Mouse (Mus musculus) stomach, embryonic 14.5 days (tissue): Measurements from ENCODE around the gene Slco2a1. TPM values are rescaled to one million over a fixed set of nuclear protein-coding genes. Genes with fewer than 3 reads are reported as not detected.

ENCODE experiments used
- ATAC-seq: fragments of 200-750 bp; cut with Nextera tagmentation; 2 replicates; pipeline ENCODE4 v1.8.0; 2017; ENCODE audit warnings: low read depth, moderate TSS enrichment; ENCODE audit not compliant: insufficient number of reproducible peaks, insufficient read depth, low FRiP score
- H3K27ac ChIP-seq: fragments of 300-500 bp; sonication (generic); 2 replicates; pipeline ENCODE4 v1.5.1; 2014; ENCODE audit warnings: mild to moderate bottlenecking, low read length, moderate library complexity, mixed read lengths
- H3K27me3 ChIP-seq: fragments of 300-500 bp; sonication (generic); 2 replicates; pipeline ENCODE4 v1.6.1; 2014; ENCODE audit warnings: low read length, control low read depth, mixed read lengths; ENCODE audit not compliant: control insufficient read depth, insufficient read depth
- H3K36me3 ChIP-seq: fragments of 300-500 bp; sonication (generic); 2 replicates; pipeline ENCODE4 v1.6.1; 2014; ENCODE audit warnings: mild to moderate bottlenecking, control low read depth, low read length, moderate library complexity, mixed read lengths; ENCODE audit not compliant: control insufficient read depth, insufficient read depth
- H3K4me1 ChIP-seq: fragments of 300-500 bp; sonication (generic); 2 replicates; pipeline ENCODE4 v1.6.1; 2014; ENCODE audit warnings: low read length, control low read depth, mixed read lengths; ENCODE audit not compliant: control insufficient read depth, insufficient read depth
- H3K4me2 ChIP-seq: fragments of 300-500 bp; sonication (generic); replicated peaks from 2 replicates; pipeline ENCODE4 v1.6.1; 2014; ENCODE audit warnings: low read depth, low read length, control low read depth
- H3K4me3 ChIP-seq: fragments of 300-500 bp; sonication (generic); 2 replicates; pipeline ENCODE4 v1.5.1; 2014; ENCODE audit warnings: low read depth, low read length, control low read depth
- H3K9ac ChIP-seq: fragments of 300-500 bp; sonication (generic); replicated peaks from 2 replicates; pipeline ENCODE4 v1.6.1; 2014; ENCODE audit warnings: low read depth, mild to moderate bottlenecking, control low read depth, low read length, moderate library complexity, mixed read lengths
- H3K9me3 ChIP-seq: fragments of 300-500 bp; sonication (generic); 2 replicates; pipeline ENCODE4 v1.6.1; 2016; ENCODE audit warnings: low read depth, low read length, control low read depth; ENCODE audit not compliant: control insufficient read depth
- WGBS: fragments of 180-500 bp; shearing (Covaris S2); extraction: QIAGEN DNeasy Blood & Tissue Kit; methylation state at CpG from one replicate; pipeline ENCODE4 v1.1.7; 2014; 5-methylcytosine and 5-hydroxymethylcytosine counted together
- polyA plus RNA-seq: library from polyadenylated mRNA; unstranded; fragments of >200 nt; fragmentation: Nextera tagmentation; extraction: Ambion mirVana; gene quantifications from 2 replicates; pipeline ENCODE4 v1.2.1, GENCODE M21; 2014

Gene Slco2a1
- polyA plus RNA-seq, 1 experiment from 2014 or later, result 9.1 TPM

DNA sequence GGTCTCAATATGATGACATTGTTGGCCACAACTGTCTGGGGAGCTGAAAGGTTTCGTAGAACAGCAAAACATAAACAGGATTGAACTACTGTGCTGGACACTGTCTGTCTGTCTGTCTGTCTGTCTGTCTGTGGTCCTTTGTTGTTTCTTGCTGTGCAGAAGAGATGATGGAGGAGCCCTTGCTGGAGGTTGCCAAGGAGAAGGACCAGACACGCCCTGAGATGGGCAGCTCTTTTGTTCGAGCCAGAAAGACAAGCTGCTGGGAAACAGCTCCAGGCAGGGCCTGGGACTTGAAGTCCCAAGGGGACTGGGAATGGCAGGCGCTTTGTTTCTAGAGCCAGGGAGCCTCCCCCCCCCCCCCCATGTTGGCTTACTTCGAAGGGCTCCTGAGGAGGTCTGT lies 129.0 kb downstream of the Slco2a1 start:
- Histone ChIP-seq H3K4me2 (no peak overlapping the region), H3K9me3 (no peaks in the 10 kb centered on the region), H3K27ac (no peak overlapping the region), H3K4me1 (0 out of 2 replicates have a peak, but pooled peaks cover 5% of the 10 kb centered on the region), H3K4me3 (no peak overlapping the region), H3K9ac (no peak overlapping the region), H3K36me3 (no peaks in the 10 kb centered on the region), H3K27me3 (peaks cover 14% of the 10 kb centered on the region)
- ATAC-seq, result no peak
- WGBS, result 75% methylated on average over 5 of the region's 5 CpGs

DNA sequence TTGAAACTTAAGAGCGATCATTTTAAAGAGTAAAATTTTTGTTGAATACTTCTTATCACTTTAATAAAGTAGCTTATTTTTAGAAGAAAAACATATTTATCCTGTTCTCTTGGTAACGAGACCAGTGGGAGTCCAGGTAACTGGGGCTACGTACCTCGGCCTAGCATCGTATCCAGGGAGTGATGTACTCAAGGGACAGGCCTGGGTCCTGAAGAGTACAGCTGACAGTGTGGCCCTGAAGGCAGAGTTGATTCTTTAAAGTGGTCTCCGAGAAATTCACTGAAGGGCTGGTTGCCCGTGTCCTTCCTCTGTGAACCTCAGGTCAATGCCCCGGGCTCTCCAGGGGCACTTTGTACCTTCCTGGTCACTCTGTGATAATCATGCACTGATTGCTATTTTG lies 129.4 kb downstream of the Slco2a1 start:
- H3K9me3 ChIP-seq, result no peaks in the 10 kb centered on the region
- H3K36me3 ChIP-seq, result no peaks in the 10 kb centered on the region
- H3K4me2 ChIP-seq, result no peak overlapping the region
- H3K27ac ChIP-seq, result no peak overlapping the region
- H3K4me1 ChIP-seq, result 0 out of 2 replicates have a peak, but pooled peaks cover under 1% of the 10 kb centered on the region
- no peak overlapping the region for H3K9ac ChIP-seq
- 90% methylated on average over 8 of the region's 8 CpGs for whole genome bisulfite sequencing
- H3K4me3 ChIP-seq, result no peak overlapping the region
- no peak for ATAC-seq
- H3K27me3 ChIP-seq, result peaks cover 9% of the 10 kb centered on the region

DNA sequence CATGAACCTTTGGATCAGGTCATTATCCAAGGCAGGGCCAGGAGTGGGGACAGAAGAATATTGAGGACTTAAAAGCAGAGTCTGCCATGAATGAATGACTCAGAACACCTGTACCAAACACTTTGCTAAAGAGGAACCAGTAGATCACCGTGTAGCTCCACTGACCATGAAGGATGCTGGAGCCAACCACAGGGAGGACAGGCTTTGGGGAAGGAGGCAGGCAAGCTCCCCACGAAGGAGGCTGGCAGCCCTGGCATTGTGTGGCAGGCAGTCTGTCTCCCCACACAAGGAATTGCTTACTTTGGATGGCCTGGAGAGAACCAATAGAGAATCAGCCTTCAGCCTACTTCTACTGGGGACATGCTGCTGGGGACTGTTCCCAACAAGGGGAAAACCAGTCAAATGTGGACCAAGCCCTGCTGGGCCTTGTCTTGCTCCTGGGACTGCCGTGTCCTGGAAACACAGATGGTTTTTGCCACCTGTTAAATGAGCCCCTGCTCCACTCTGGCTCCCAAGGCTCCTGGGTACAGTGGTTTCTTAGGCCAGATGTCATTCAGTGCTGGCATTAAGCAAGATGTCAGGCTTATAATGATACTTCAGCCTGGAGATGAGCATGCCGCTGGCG lies 130.3 kb downstream of the Slco2a1 start:
- Histone ChIP-seq H3K9me3 (no peaks in the 10 kb centered on the region), H3K4me2 (no peak overlapping the region), H3K27me3 (peaks cover 6% of the 10 kb centered on the region; the same call in 1 of the 2 replicates), H3K4me3 (no peak overlapping the region), H3K27ac (no peak overlapping the region), H3K9ac (no peak overlapping the region), H3K36me3 (no peaks in the 10 kb centered on the region), H3K4me1 (no peaks in the 10 kb centered on the region)
- 81% methylated on average over 5 of the region's 5 CpGs for WGBS
- ATAC-seq, result no peak

DNA sequence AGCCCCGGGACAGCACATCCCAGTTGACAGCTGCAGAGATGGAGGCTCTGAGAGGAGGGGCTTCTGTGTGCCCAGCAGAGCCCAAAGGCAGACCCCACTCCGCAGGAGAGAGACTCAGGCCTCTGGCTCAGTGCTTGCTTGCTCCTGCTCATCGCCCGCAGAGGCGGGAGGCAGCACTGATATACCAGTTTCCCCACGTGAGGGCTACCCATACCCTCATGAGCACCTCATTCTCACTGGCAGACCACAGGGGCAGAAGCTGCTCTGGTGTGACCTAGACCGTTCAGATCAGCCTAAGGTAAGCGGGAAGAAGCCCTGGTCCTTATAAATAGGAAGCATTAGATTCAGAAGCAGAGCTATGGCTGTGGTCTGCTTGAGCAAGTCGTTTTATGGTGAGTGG lies 131.3 kb downstream of the Slco2a1 start:
- no peak overlapping the region for H3K27ac ChIP-seq
- H3K4me3 ChIP-seq, result no peak overlapping the region
- H3K9me3 ChIP-seq, result no peaks in the 10 kb centered on the region
- ATAC-seq, result no peak
- WGBS, result 81% methylated on average over 9 of the region's 9 CpGs
- H3K9ac ChIP-seq, result no peak overlapping the region
- H3K27me3 ChIP-seq, result peaks cover 1% of the 10 kb centered on the region; the same call in 1 of the 2 replicates
- no peaks in the 10 kb centered on the region for H3K36me3 ChIP-seq
- H3K4me2 ChIP-seq, result no peak overlapping the region
- H3K4me1 ChIP-seq, result no peaks in the 10 kb centered on the region

DNA sequence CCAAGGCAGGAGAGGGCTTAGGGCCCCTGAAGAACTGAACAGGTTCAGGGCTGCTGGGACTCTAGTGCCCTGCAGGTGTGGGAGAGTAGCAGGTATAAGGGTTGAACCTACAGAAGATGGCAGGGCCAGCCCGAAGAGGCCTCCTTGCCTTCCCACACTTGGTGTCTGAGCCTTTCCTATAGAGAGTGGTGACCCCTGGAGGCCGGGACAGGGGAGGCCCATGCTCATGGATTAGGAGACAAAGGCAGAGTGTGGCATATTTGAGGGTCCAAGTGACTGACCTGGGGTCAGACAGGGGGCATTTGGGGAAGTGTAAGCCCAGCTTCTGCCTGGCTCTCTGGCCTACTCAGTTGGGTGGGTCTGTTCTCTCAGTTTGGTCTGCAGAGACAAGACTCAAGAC lies 131.7 kb downstream of the Slco2a1 start:
- no peak for ATAC-seq
- WGBS, result 48% methylated on average over 2 of the region's 2 CpGs

DNA sequence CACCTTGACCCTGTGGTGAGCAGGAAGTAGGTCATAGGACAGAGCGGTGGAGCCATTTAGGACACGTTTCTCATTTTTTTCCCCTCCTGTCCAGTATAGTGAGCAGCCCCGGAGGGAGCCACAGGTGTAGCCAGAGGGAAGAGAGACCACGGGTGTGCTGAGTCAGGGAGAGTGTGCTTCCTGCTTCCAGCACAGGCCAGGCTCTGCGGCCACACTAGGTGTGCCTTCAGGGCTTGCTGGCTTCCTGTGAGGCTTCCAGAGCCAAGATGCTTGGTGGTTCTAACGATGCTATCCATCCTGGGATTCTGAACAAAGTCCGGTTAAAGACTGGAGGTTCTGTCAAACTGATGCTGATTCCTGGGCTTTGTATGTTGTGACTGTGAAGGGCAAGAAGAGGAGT lies 133.0 kb downstream of the Slco2a1 start:
- no peak overlapping the region for H3K4me2 ChIP-seq
- no peak overlapping the region for H3K4me3 ChIP-seq
- no peaks in the 10 kb centered on the region for H3K36me3 ChIP-seq
- H3K9me3 ChIP-seq, result no peaks in the 10 kb centered on the region
- no peak overlapping the region for H3K27ac ChIP-seq
- no peak overlapping the region for H3K9ac ChIP-seq
- 86% methylated on average over 7 of the region's 7 CpGs for WGBS
- no peaks in the 10 kb centered on the region for H3K27me3 ChIP-seq
- no peak for ATAC-seq
- no peaks in the 10 kb centered on the region for H3K4me1 ChIP-seq

More for the DNA sequence above, 131.7 kb downstream of the Slco2a1 start:
- no peaks in the 10 kb centered on the region for H3K4me1 ChIP-seq
- H3K9me3 ChIP-seq, result no peaks in the 10 kb centered on the region
- no peaks in the 10 kb centered on the region for H3K27me3 ChIP-seq
- no peak overlapping the region for H3K4me2 ChIP-seq
- no peaks in the 10 kb centered on the region for H3K36me3 ChIP-seq
- no peak overlapping the region for H3K27ac ChIP-seq
- no peak overlapping the region for H3K9ac ChIP-seq
- H3K4me3 ChIP-seq, result no peak overlapping the region

DNA sequence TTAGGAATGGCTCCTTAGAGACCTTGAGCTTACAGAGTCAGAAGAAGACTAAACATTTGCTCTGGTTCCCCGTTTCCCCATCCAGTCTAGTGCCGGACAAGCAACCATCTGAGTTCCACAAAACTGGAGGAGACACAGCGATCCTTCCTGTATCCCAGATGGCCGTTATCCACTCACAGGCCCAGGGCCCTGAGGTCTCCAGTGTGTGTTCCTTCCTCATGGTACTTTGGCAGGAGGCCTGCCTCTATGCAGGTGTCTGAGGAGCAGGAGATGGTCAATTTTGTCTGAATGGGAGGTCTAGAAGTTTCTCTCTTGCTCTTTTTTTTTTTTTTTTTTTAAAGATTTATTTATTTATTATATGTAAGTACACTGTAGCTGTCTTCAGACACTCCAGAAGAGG lies 136.2 kb downstream of the Slco2a1 start:
- WGBS, result 94% methylated on average over 4 of the region's 4 CpGs
- no peaks in the 10 kb centered on the region for H3K36me3 ChIP-seq
- no peak overlapping the region for H3K4me3 ChIP-seq
- H3K27me3 ChIP-seq, result no peaks in the 10 kb centered on the region
- H3K4me1 ChIP-seq, result no peaks in the 10 kb centered on the region
- H3K27ac ChIP-seq, result no peak overlapping the region
- no peaks in the 10 kb centered on the region for H3K9me3 ChIP-seq
- H3K9ac ChIP-seq, result no peak overlapping the region
- H3K4me2 ChIP-seq, result no peak overlapping the region
- no peak for ATAC-seq

DNA sequence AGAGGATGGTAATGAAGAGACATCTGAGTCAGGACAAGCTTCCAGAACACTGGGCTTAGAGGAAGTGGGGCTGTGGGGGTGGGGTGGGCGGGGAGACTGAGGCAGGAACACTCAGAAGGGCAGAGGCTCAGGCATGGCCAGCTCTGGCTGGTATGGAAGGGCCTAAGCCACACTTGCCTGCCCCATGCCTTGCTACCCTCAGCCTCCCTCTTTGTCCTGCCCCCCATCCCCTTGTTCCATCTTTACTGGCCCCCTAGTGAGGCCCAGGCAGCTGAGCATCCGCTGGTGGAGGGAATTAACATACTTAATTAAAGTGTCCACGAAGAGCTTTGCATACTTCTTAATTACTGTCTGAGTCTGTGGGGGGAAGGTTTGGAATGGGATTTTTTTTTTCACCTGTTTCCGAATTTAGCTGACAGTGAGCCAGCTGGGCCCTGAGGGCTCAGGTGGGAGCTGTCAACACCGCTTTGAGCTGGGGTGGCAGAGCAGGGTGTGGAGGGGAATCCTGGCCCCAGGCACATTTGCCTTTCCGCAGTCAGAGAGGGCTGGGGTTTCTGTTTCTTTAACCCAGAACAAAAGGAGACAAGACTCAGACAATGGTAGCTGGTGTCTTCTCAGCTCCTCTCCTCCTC lies 145.1 kb downstream of the Slco2a1 start:
- no peaks in the 10 kb centered on the region for H3K27me3 ChIP-seq
- H3K9ac ChIP-seq, result no peak overlapping the region
- no peaks in the 10 kb centered on the region for H3K9me3 ChIP-seq
- 53% methylated on average over 6 of the region's 6 CpGs for WGBS
- no peaks in the 10 kb centered on the region for H3K4me1 ChIP-seq
- no peak overlapping the region for H3K4me2 ChIP-seq
- H3K4me3 ChIP-seq, result no peak overlapping the region
- no peak for ATAC-seq
- H3K36me3 ChIP-seq, result no peaks in the 10 kb centered on the region
- H3K27ac ChIP-seq, result no peak overlapping the region
